Mouse (Mus musculus) midbrain, embryonic 15.5 days (tissue): Measurements from ENCODE around the gene Cxcl10. TPM values are rescaled to one million over a fixed set of nuclear protein-coding genes. Genes with fewer than 3 reads are reported as not detected.
"Not testable (repeated sequence)": the region's sequence is repeated elsewhere in the genome, so short reads cannot be mapped to it uniquely, and the experiment has no call there.

Experiments
- ATAC-seq: fragments of 200-750 bp; cut with Nextera tagmentation; replicated peaks from 2 replicates; pipeline ENCODE4 v1.8.0; 2017; ENCODE audit warnings: moderate TSS enrichment
- H3K27ac ChIP-seq: fragments of 300-500 bp; sonication (generic); 2 replicates; pipeline ENCODE4 v1.5.1; 2015; ENCODE audit warnings: mild to moderate bottlenecking, inconsistent platforms
- H3K27me3 ChIP-seq: fragments of 300-500 bp; sonication (generic); replicated peaks from 2 replicates; pipeline ENCODE4 v1.6.1; 2015; ENCODE audit warnings: inconsistent platforms
- H3K36me3 ChIP-seq: fragments of 300-500 bp; sonication (generic); replicated peaks from 2 replicates; pipeline ENCODE4 v1.6.1; 2015; ENCODE audit warnings: inconsistent platforms
- H3K4me1 ChIP-seq: fragments of 300-500 bp; sonication (generic); 2 replicates; pipeline ENCODE4 v1.6.1; 2015; ENCODE audit warnings: inconsistent platforms
- H3K4me2 ChIP-seq: fragments of 300-500 bp; sonication (generic); 2 replicates; pipeline ENCODE4 v1.6.1; 2015; ENCODE audit warnings: inconsistent platforms, mild to moderate bottlenecking, moderate library complexity
- H3K4me3 ChIP-seq: fragments of 300-500 bp; sonication (generic); 2 replicates; pipeline ENCODE4 v1.5.1; 2015; ENCODE audit warnings: mild to moderate bottlenecking, inconsistent platforms
- H3K9ac ChIP-seq: fragments of 300-500 bp; sonication (generic); 2 replicates; pipeline ENCODE4 v1.6.1; 2015; ENCODE audit warnings: mild to moderate bottlenecking, inconsistent platforms
- H3K9me3 ChIP-seq: fragments of 300-500 bp; sonication (generic); 2 replicates; pipeline ENCODE4 v1.6.1; 2016; ENCODE audit warnings: inconsistent platforms
- WGBS: fragments of 180-500 bp; shearing (Covaris S2); methylation state at CpG from one replicate; pipeline ENCODE4 v1.1.7; 2015; ENCODE audit warnings: mixed read lengths; 5-methylcytosine and 5-hydroxymethylcytosine counted together
- polyA plus RNA-seq: library from polyadenylated mRNA; unstranded; fragments of >200 nt; fragmentation: Nextera tagmentation; extraction: Ambion mirVana; gene quantifications from 2 replicates; pipeline ENCODE4 v1.2.1, GENCODE M21; 2015

Cxcl10 gene
- polyA plus RNA-seq, 1 experiment from 2014 or later, result 0.21 TPM

DNA sequence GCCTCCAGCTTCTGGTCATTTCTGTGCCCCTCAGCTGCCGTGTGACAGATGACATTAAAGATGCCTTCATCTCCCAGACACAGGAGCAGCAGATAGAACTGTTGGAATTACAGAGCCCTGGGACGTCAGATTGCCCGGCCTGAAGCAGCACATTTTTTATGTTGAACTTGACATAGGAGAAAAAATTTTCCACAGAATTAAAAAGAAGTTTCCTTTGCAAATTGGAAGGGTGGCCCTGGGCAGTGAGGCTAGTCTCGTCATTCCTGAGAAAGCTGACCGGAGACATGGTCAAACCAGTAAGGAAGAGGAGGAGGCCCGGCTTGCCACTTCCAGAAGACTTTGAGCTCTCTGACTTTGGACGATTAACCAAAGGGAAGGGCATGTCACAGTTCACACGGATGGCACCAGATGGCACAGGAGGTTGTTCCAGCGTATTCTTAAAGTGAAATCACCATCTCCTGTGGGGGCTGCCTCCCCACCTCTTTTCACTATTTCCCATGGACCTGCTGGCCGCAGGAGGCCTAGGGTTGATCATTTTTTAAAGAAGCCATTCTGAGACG lies 16.5 kb upstream of the Cxcl10 start:
- Histone ChIP-seq H3K36me3 (no peaks in the 10 kb centered on the region), H3K27me3 (no peaks in the 10 kb centered on the region), H3K4me2 (no peak overlapping the region), H3K9me3 (no peaks in the 10 kb centered on the region), H3K9ac (no peak overlapping the region), H3K27ac (no peak overlapping the region), H3K4me3 (no peak overlapping the region), H3K4me1 (peaks cover 3% of the 10 kb centered on the region; the same call in 1 of the 2 replicates)
- ATAC-seq, result no peak
- 78% methylated on average over 11 of the region's 11 CpGs for WGBS

DNA sequence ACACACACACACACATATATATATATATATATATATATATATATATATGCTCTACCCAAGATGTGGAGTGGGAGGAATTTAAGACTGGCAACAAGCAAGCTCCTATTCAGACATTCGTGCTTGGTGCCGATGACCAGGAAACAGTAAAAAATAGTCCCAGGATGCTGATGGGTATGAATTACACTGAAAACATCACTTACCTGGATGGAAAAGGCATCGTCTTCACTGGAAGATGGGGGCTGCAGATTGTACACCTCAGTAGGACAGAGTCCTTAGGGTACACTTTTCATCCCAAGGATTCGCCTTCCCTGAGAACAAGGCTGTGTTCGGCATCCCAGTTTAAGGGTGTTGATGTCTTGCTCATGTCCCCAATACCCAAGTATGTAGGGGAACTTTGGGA lies 15.3 kb upstream of the Cxcl10 start:
- WGBS, result 96% methylated on average over 5 of the region's 5 CpGs
- no peak for ATAC-seq

DNA sequence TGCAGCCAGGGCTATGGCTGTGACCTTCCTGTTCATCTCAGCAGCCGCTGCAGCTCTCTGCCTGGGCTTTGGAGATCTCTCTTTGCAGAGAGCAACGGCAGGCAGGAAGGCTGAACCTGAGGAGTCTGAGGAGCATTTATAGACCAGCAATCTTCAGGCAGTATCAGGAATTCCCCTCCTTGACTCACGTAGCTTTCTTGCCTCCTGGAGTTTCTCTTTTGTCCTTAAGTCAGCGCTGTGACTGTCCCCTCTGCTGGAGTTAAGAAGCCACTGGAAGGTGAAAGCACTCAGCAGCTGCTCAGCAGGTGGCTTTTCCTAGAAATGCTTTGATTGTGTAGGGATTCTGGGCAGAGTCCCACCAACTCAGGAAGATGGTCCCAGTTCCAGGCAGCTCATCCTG lies 14.5 kb upstream of the Cxcl10 start:
- 4% methylated on average over 4 of the region's 4 CpGs for WGBS
- Histone ChIP-seq H3K27ac (no peak overlapping the region), H3K4me2 (no peak overlapping the region), H3K9ac (no peak overlapping the region), H3K4me3 (no peak overlapping the region), H3K36me3 (no peaks in the 10 kb centered on the region), H3K9me3 (no peaks in the 10 kb centered on the region), H3K4me1 (peaks cover 3% of the 10 kb centered on the region; the same call in 1 of the 2 replicates), H3K27me3 (no peaks in the 10 kb centered on the region)
- ATAC-seq, result no peak

More for the DNA sequence above, 15.3 kb upstream of the Cxcl10 start:
- Histone ChIP-seq H3K27ac (no peak overlapping the region), H3K4me1 (peaks cover 3% of the 10 kb centered on the region; the same call in 1 of the 2 replicates), H3K9ac (no peak overlapping the region), H3K4me3 (no peak overlapping the region), H3K4me2 (no peak overlapping the region), H3K36me3 (no peaks in the 10 kb centered on the region), H3K9me3 (no peaks in the 10 kb centered on the region), H3K27me3 (no peaks in the 10 kb centered on the region)

DNA sequence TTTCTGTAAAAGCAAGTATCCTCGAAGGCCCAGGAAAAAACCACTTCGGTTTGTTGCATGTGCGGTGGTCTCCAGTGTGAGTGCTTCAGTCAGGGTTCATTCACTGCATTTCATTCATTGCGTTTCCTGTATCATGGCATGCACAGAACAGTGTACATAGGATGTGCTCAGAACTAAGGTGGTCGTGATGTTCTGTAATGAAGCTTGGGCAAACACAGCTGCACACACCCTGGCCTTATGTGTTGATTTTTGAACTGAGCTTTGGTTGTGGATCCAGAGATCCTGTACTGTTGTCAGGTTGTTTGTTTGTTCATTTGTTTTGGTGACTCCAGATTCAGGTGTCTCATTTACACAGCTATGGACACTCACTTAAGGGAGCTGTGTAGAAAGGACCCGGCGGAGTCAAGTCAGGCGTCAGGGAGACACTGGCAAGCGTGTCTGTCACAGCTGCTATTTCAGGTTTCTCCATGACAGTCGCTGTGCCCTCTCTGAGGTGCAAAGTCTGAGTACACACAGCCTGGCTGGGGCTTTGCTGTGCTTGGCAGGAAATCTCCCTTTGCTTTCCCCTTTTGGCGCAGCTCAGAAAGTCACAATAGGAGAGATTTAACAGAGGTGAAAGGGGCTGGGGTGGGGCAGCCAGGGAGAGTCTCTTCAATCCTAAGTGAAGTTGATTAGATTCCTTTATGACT lies 10.2 kb upstream of the Cxcl10 start:
- no peak overlapping the region for H3K9ac ChIP-seq
- no peaks in the 10 kb centered on the region for H3K36me3 ChIP-seq
- H3K4me1 ChIP-seq, result peaks cover 3% of the 10 kb centered on the region; the same call in 1 of the 2 replicates
- no peak overlapping the region for H3K4me3 ChIP-seq
- ATAC-seq, result no peak
- no peak overlapping the region for H3K4me2 ChIP-seq
- no peak overlapping the region for H3K27ac ChIP-seq
- H3K9me3 ChIP-seq, result no peaks in the 10 kb centered on the region
- no peaks in the 10 kb centered on the region for H3K27me3 ChIP-seq
- WGBS, result 77% methylated on average over 11 of the region's 11 CpGs

DNA sequence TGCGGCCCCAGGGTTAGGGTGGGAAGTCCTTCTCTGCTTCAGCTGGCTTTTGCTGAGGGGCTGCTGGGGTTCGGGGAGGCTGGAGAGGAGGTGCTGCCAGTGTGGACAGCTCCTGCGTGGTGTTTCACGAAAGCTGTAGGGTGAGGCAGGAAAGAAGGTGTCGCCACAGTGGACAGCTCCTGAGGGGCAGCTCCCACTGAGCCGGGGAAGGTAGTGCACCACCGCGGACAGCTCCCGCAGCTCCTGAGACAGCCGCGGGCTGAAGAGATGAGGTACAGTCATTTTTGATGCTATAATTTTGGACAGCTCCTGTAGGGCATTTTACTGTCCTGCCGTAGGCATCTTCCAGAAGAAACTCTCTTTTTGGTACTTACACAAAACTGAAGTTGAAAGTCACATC lies 9.3 kb upstream of the Cxcl10 start:
- Histone ChIP-seq H3K27ac (no peak overlapping the region), H3K9me3 (no peaks in the 10 kb centered on the region), H3K4me1 (peaks cover under 1% of the 10 kb centered on the region; the same call in 1 of the 2 replicates), H3K9ac (no peak overlapping the region), H3K27me3 (no peaks in the 10 kb centered on the region), H3K4me2 (no peak overlapping the region), H3K4me3 (no peak overlapping the region), H3K36me3 (no peaks in the 10 kb centered on the region)
- WGBS, result 58% methylated on average over 11 of the region's 12 CpGs
- ATAC-seq, result no peak

DNA sequence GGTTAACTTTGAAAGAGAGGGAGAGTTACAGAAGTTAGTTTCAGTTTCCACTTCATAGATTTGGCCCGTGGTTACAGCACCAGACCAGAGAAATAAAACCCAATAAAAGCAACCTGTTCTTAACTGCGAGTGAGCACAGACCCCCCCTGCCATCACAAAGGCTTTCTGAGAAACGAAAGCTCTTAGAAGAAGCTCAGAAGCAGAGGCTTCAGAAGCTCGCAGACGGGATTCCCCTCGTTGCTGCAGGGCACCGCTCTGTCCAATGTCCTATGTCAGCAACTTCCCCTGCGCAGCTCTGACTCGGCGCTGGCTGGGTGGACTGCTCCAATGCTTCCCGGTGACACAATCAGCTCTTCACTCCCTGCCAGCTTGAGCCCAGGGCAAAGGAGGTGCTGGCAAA lies 4.8 kb upstream of the Cxcl10 start:
- no peak for ATAC-seq
- H3K27ac ChIP-seq, result no peak overlapping the region
- peak overlapping the region; percentile 3; the same call in 1 of the 2 replicates for H3K4me2 ChIP-seq
- no peaks in the 10 kb centered on the region for H3K36me3 ChIP-seq
- H3K4me3 ChIP-seq, result no peak overlapping the region
- H3K4me1 ChIP-seq, result peaks cover 5% of the 10 kb centered on the region; the same call in 1 of the 2 replicates
- H3K9me3 ChIP-seq, result no peaks in the 10 kb centered on the region
- no peaks in the 10 kb centered on the region for H3K27me3 ChIP-seq
- WGBS, result 59% methylated on average over 11 of the region's 11 CpGs
- H3K9ac ChIP-seq, result no peak overlapping the region

DNA sequence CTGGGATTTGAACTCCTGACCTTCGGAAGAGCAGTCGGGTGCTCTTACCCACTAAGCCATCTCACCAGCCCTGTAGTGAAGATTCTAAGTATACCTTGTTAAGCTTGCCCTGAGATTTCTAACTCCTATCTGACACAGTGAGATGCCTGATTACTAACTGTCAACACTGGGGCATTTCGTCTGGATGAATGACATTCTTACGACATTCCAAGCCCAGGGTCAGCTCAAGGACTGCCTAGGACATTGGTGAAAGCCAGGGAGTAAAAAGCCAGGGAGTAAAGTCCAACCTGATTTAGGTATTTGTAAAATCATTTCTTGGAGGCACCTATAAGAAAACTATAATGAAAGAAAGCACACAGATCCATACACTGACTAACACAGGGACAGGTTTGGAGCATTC lies 4.0 kb upstream of the Cxcl10 start:
- not testable (repeated sequence) for H3K27ac ChIP-seq, H3K4me2 ChIP-seq, H3K4me1 ChIP-seq, H3K4me3 ChIP-seq, ATAC-seq, H3K9me3 ChIP-seq, H3K27me3 ChIP-seq, H3K36me3 ChIP-seq, H3K9ac ChIP-seq
- WGBS, result 82% methylated on average over 4 of the region's 4 CpGs

DNA sequence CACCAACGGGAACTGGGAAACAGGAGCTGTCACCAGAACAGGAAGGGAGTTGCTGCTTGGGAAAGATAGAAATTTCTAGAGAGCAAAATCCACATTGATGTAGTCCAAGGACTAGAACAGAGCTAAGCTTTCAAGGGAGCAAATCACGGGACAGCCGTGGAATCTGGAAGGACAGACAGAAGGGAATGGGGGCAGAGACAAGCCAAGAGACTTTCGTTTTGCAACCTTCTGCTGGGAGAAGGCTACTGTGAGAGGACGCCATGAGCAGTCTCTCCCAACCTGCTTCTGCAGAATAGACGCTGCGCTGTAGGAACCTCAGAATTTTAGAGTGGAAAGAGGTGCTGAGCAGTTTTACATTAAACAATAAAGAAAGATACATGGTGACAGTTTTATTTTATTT lies 1.0 kb upstream of the Cxcl10 start:
- H3K4me3 ChIP-seq, result no peak overlapping the region
- no peak overlapping the region for H3K4me2 ChIP-seq
- no peaks in the 10 kb centered on the region for H3K36me3 ChIP-seq
- H3K27ac ChIP-seq, result no peak overlapping the region
- H3K9me3 ChIP-seq, result no peaks in the 10 kb centered on the region
- peaks cover 6% of the 10 kb centered on the region; the same call in 1 of the 2 replicates for H3K4me1 ChIP-seq
- H3K27me3 ChIP-seq, result no peaks in the 10 kb centered on the region
- no peak for ATAC-seq
- WGBS, result 79% methylated on average over 7 of the region's 7 CpGs
- H3K9ac ChIP-seq, result no peak overlapping the region

DNA sequence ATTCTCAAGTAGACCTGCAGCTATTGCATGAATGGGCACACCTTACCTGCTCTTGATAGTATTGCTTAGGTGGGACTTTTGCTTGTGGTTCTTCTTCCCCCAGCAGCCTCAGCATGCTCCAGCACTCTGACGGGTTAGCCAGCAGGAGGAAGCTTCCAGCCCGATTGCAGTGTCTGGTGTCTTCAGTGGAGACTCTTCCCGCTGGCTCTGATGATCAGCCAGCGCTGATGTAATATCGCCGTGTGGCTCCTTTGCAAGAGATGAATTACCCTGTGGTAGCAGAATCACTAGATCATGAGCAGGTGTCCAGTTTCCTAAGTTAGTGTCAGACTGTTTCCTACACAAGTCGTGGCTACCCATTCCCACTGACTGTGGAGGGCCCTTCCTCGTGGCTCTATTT lies 3.7 kb downstream of the Cxcl10 start:
- ATAC-seq, result no peak
- 91% methylated on average over 8 of the region's 8 CpGs for WGBS
- H3K36me3 ChIP-seq, result no peaks in the 10 kb centered on the region
- H3K4me3 ChIP-seq, result no peak overlapping the region
- no peak overlapping the region for H3K27ac ChIP-seq
- H3K9ac ChIP-seq, result no peak overlapping the region
- peaks cover 6% of the 10 kb centered on the region; the same call in 1 of the 2 replicates for H3K4me1 ChIP-seq
- H3K9me3 ChIP-seq, result no peaks in the 10 kb centered on the region
- no peak overlapping the region for H3K4me2 ChIP-seq
- H3K27me3 ChIP-seq, result no peaks in the 10 kb centered on the region

DNA sequence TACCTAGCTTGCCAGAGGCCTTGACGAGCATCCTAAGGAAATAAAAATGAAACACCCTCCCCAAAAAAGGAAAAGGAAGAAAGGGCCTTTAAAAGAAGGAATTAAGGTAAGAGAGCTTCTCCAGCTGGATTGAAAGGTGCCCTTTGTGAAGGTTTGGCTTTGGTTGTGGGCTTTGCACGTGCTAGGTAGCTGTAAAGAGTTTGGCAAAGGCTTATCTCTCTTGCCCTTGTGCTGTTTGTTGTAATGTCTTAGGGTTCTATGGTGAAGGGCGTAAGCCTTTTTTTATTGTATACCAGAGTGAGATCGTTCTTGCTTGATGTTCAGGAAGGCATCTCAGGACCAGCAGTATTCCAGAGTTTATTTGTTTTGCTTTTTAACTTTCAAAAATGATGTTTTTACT lies 8.1 kb downstream of the Cxcl10 start:
- Histone ChIP-seq H3K36me3 (no peaks in the 10 kb centered on the region), H3K4me1 (no peaks in the 10 kb centered on the region), H3K4me3 (no peak overlapping the region), H3K9ac (no peak overlapping the region), H3K27ac (no peak overlapping the region), H3K27me3 (no peaks in the 10 kb centered on the region), H3K4me2 (no peak overlapping the region), H3K9me3 (no peaks in the 10 kb centered on the region)
- WGBS, result 76% methylated on average over 4 of the region's 4 CpGs
- ATAC-seq, result no peak

DNA sequence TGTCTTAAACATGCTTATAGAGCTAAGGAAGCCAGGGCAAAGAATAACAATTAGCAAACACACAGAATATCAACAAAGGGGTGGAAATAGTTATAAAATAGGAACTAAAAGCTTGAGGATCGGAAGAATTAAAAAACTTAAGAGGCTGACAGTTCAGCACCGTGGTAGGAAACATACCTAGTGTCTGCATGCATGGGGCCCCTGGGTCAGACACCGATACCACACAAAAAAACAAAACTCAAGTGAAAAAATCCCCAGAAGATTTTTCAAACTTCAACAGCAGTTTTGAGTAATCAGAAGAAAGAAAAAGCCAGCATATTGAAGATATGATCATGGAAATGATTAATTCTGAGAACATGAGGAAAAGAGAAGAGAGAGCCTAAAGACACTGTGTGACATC lies 11.9 kb downstream of the Cxcl10 start:
- H3K4me1 ChIP-seq, result no peaks in the 10 kb centered on the region
- no peak overlapping the region for H3K4me2 ChIP-seq
- WGBS, result 86% methylated on average over 3 of the region's 3 CpGs
- no peak overlapping the region for H3K27ac ChIP-seq
- no peak overlapping the region for H3K4me3 ChIP-seq
- H3K36me3 ChIP-seq, result no peaks in the 10 kb centered on the region
- no peaks in the 10 kb centered on the region for H3K9me3 ChIP-seq
- H3K9ac ChIP-seq, result no peak overlapping the region
- no peak for ATAC-seq
- no peaks in the 10 kb centered on the region for H3K27me3 ChIP-seq

DNA sequence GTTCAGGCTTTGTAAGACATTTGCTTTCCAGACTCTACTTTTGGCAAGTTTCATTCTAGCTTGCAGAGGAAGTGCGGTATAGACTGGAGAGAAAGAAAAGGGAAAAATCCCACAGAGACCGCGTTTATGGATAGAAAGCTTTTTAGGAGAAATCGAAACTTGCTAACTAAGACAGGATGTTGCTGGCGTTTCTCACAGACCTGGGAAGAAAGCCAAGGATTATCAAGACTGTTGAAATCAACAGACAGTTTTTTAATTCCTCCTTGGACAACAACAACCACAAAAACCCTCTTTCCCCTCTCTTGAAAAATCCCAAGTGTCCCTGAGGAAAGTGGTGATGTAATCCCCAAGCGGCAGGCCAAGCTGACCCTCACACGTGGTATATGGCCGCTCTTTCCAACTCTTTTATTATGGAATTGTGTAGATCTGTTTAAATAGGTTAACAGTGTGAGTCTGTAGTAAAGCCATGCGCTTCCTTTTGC lies 16.3 kb downstream of the Cxcl10 start:
- H3K4me1 ChIP-seq, result no peaks in the 10 kb centered on the region
- ATAC-seq, result no peak
- H3K4me2 ChIP-seq, result no peak overlapping the region
- 72% methylated on average over 9 of the region's 9 CpGs for WGBS
- H3K4me3 ChIP-seq, result no peak overlapping the region
- H3K36me3 ChIP-seq, result no peaks in the 10 kb centered on the region
- H3K9me3 ChIP-seq, result no peaks in the 10 kb centered on the region
- no peak overlapping the region for H3K27ac ChIP-seq
- no peaks in the 10 kb centered on the region for H3K27me3 ChIP-seq
- H3K9ac ChIP-seq, result no peak overlapping the region
